Mouse (Mus musculus): ENCODE results near the gene Kat2a.

DNA sequence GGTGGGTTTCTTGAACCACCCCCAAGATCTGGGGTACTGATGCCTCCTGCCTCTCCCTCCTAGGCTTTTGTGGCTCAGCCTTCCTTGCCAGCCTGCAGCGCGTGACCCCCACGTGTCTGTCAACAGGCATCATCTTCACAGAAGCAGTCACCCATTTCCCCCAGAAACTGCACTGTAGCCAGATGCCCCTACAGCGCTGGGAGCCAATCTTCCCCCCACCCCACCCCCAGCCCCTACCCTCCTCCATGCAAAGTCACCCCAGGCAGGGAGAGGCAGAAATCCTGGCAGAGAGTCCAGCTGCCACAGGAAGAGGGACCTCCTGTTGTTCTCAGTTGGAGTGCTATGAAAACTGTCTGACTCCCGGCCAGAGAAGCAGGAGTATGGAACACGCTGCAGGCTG lies 55.8 kb downstream of the Kat2a start:
- no peak for TF ChIP-seq REST (IDR thresholded peaks at IDR 0.05; ENCODE audit: insufficient read depth, insufficient read length)
- no peak for TF ChIP-seq POLR2A (IDR thresholded peaks at IDR 0.05; ENCODE audit: insufficient read length, low read depth)
- TF ChIP-seq MYOD1 (IDR thresholded peaks at IDR 0.05; ENCODE audit: control insufficient read depth in 1 of 3, insufficient read length in 2 of 3, low read depth in 2 of 3): no peak
- no peak for TF ChIP-seq USF1 (IDR thresholded peaks at IDR 0.05; ENCODE audit: low read depth)
- TF ChIP-seq SRF (IDR thresholded peaks at IDR 0.05; ENCODE audit: control insufficient read depth, insufficient read length, low read depth): no peak

All from myocyte (in vitro differentiated cells).